Mouse (Mus musculus): Measurements from ENCODE around the gene Prss50.

The Prss50 gene

DNA sequence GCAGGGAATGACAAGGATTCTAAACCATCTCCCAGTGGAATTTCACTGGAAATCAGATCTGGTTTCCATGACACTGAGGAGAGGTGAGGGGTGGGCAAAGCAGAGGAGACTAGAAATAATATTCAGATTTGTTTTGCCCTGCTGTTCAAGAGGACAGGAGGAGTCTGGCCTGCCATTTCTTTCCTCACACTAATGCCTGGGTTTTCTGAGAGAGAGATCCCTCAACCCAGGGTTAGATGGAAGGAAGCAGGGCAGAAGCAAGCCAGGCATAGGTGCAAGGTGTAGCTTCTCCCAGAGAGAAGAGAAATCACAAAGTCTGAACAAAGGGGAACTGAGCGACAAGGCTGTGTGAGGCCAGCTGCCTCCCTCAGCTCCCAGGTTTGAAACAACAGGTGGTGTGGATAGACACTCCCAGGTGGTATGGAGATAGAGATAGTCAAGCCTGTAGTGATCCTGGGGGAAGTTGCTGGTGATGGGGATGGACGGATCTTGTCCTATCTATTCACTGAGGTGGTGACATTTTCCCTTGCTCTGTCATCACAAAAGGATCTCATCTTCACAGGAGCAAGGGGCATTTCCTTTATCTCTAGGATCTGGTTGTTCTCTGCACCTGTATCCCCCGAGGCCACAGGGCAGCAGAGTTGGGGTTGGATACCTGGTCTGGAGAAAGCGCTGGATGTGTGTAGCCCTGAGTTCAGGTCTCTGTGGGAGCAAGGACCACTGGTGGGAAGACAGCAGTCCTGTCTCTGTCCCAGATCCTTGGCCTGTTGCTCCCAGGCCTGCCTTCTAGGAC lies 50.3 kb downstream of the Prss50 start:
- DNase-seq: no peak

DNA sequence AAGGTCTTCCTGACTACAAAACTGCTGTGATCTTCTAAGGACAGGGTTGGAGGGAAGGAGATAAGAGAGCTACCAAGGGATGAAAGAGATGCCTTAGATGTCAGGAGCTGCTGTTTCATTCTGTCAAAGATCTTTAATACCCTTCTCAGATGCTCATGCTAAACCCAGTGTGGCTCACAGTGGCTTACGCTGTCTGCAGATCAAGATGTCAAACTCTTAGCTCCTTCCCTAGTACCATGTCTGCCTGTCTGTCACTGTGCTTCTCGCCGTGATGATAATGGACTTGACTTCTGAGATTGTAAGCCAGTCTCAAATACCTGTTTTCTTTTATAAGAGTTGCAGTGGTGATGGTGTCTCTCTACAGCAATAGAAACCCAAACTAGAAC lies 50.9 kb downstream of the Prss50 start:
- DNase-seq: no peak

DNA sequence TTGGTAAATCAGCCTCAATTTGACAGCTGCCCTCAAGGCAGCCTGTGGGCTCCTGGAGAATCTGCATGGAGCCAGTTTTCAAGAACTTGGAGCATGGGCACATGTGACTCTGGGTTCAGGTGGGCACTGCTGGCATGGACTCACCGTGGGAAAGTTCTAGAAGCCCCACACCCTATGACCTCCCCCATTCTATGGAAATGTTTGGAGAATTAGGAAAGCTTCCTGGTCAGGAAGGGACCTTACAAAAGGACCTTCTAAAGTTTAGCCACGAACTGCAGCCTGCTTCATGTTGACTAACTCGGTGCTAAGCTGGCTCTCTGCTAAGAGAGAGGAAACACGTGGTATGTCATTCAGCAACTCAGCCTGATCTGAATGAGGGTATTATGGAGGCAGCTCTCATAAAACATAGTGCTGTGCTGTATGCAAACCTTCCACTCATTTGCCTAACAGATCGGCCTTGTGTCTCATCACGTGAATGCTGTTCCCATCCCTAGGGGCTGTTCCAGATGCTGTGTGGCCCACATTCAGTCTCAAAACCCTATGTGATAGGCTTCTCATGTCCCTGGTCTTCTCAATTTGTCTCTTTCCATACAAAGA lies 51.7 kb downstream of the Prss50 start:
- no peak for DNase-seq
